Mouse (Mus musculus) intestine, embryonic 15.5 days (tissue): ENCODE measurements around the gene Cryz. TPM values are rescaled to one million over a fixed set of nuclear protein-coding genes. Genes with fewer than 3 reads are reported as not detected.

Source experiments
- ATAC-seq: fragments of 200-750 bp; cut with Nextera tagmentation; 2 replicates; pipeline ENCODE4 v1.8.0; 2017; ENCODE audit warnings: moderate TSS enrichment, moderate library complexity
- H3K27ac ChIP-seq: fragments of 300-500 bp; sonication (generic); 2 replicates; pipeline ENCODE4 v1.5.1; 2015; ENCODE audit warnings: mild to moderate bottlenecking, inconsistent platforms
- H3K27me3 ChIP-seq: fragments of 300-500 bp; sonication (generic); replicated peaks from 2 replicates; pipeline ENCODE4 v1.6.1; 2015; ENCODE audit warnings: inconsistent platforms
- H3K36me3 ChIP-seq: fragments of 300-500 bp; sonication (generic); 2 replicates; pipeline ENCODE4 v1.6.1; 2015; ENCODE audit warnings: inconsistent platforms
- H3K4me1 ChIP-seq: fragments of 300-500 bp; sonication (generic); replicated peaks from 2 replicates; pipeline ENCODE4 v1.6.1; 2015; ENCODE audit warnings: inconsistent platforms
- H3K4me2 ChIP-seq: fragments of 300-500 bp; sonication (generic); replicated peaks from 2 replicates; pipeline ENCODE4 v1.6.1; 2015; ENCODE audit warnings: mild to moderate bottlenecking, inconsistent platforms
- H3K4me3 ChIP-seq: fragments of 300-500 bp; sonication (generic); replicated peaks from 2 replicates; pipeline ENCODE4 v1.5.1; 2015; ENCODE audit warnings: inconsistent platforms
- H3K9ac ChIP-seq: fragments of 300-500 bp; sonication (generic); 2 replicates; pipeline ENCODE4 v1.6.1; 2015; ENCODE audit warnings: inconsistent platforms
- H3K9me3 ChIP-seq: fragments of 300-500 bp; sonication (generic); 2 replicates; pipeline ENCODE4 v1.6.1; 2016; ENCODE audit warnings: inconsistent platforms
- WGBS: fragments of 180-500 bp; shearing (Covaris S2); methylation state at CpG from one replicate; pipeline ENCODE4 v1.1.7; 2015; 5-methylcytosine and 5-hydroxymethylcytosine counted together
- polyA plus RNA-seq: library from polyadenylated mRNA; unstranded; fragments of >200 nt; fragmentation: Nextera tagmentation; extraction: Ambion mirVana; gene quantifications from 2 replicates; pipeline ENCODE4 v1.2.1, GENCODE M21; 2015

Cryz gene
- polyA plus RNA-seq: 27.5 and 29.7 TPM in 2 replicates

GRCm38 (mm10) chr3:154596488-154596933 is at the start of gene Cryz:
TSS of gene Cryz (plus strand) at chr3:154596711.
- Histone ChIP-seq H3K27ac (peak within 1 kb of the TSS; percentile 98), H3K4me1 (0 out of 2 replicates have a peak, but pooled peaks cover 3% of the 10 kb centered on the region), H3K9me3 (no peaks in the 10 kb centered on the region), H3K4me2 (peak within 1 kb of the TSS; percentile 76), H3K9ac (peak within 1 kb of the TSS; percentile 94), H3K4me3 (peak within 1 kb of the TSS; percentile 87), H3K27me3 (no peaks in the 10 kb centered on the region), H3K36me3 (0 out of 2 replicates have a peak, but pooled peaks cover 3% of the 10 kb centered on the region)
- peak; percentile 91 for ATAC-seq
- WGBS: under 1% methylated on average over 25 of the region's 25 CpGs

- no peaks in the 10 kb centered on the region for H3K36me3 ChIP-seq
- H3K27ac ChIP-seq: no peak overlapping the region
- no peaks in the 10 kb centered on the region for H3K9me3 ChIP-seq
- H3K4me2 ChIP-seq: peak overlapping the region; percentile 19; the same call in 1 of the 2 replicates
- 0 out of 2 replicates have a peak, but pooled peaks cover 12% of the 10 kb centered on the region for H3K4me1 ChIP-seq
- no peak overlapping the region for H3K4me3 ChIP-seq
- WGBS: 12% methylated on average over 20 of the region's 20 CpGs
- ATAC-seq: no peak
- peaks cover 17% of the 10 kb centered on the region for H3K27me3 ChIP-seq
- H3K9ac ChIP-seq: no peak overlapping the region
Measured at GRCm38 (mm10) chr3:154547549-154548426, 48.7 kb upstream of the Cryz start.

- no peaks in the 10 kb centered on the region for H3K9me3 ChIP-seq
- H3K27ac ChIP-seq: no peak overlapping the region
- no peaks in the 10 kb centered on the region for H3K36me3 ChIP-seq
- H3K9ac ChIP-seq: no peak overlapping the region
- 10% methylated on average over 8 of the region's 8 CpGs for WGBS
- H3K27me3 ChIP-seq: peaks cover 16% of the 10 kb centered on the region; the same call in 1 of the 2 replicates
- 0 out of 2 replicates have a peak, but pooled peaks cover 12% of the 10 kb centered on the region for H3K4me1 ChIP-seq
- no peak for ATAC-seq
- no peak overlapping the region for H3K4me3 ChIP-seq
- H3K4me2 ChIP-seq: no peak overlapping the region
Measured at GRCm38 (mm10) chr3:154548868-154549301, 47.6 kb upstream of the Cryz start.

GRCm38 (mm10) chr3:154550326-154551034 is 46.0 kb upstream of the Cryz start:
- Histone ChIP-seq H3K36me3 (no peaks in the 10 kb centered on the region), H3K4me1 (0 out of 2 replicates have a peak, but pooled peaks cover 12% of the 10 kb centered on the region), H3K4me2 (no peak overlapping the region), H3K9me3 (no peaks in the 10 kb centered on the region), H3K27ac (no peak overlapping the region), H3K4me3 (no peak overlapping the region), H3K27me3 (peaks cover 13% of the 10 kb centered on the region; the same call in 1 of the 2 replicates), H3K9ac (no peak overlapping the region)
- WGBS: 56% methylated on average over 17 of the region's 17 CpGs
- no peak for ATAC-seq

- ATAC-seq: no peak
- Histone ChIP-seq H3K27me3 (peaks cover 13% of the 10 kb centered on the region; the same call in 1 of the 2 replicates), H3K27ac (no peak overlapping the region), H3K9ac (no peak overlapping the region), H3K36me3 (no peaks in the 10 kb centered on the region), H3K9me3 (no peaks in the 10 kb centered on the region), H3K4me1 (0 out of 2 replicates have a peak, but pooled peaks cover 12% of the 10 kb centered on the region), H3K4me2 (no peak overlapping the region), H3K4me3 (no peak overlapping the region)
- 68% methylated on average over 5 of the region's 5 CpGs for WGBS
Measured at GRCm38 (mm10) chr3:154551035-154551411, 45.5 kb upstream of the Cryz start.

- Histone ChIP-seq H3K27ac (no peak overlapping the region), H3K4me2 (no peak overlapping the region), H3K36me3 (no peaks in the 10 kb centered on the region), H3K4me3 (no peak overlapping the region), H3K9me3 (no peaks in the 10 kb centered on the region), H3K9ac (no peak overlapping the region), H3K27me3 (no peaks in the 10 kb centered on the region), H3K4me1 (no peaks in the 10 kb centered on the region)
- whole genome bisulfite sequencing: 94% methylated on average over 3 of the region's 3 CpGs
- no peak for ATAC-seq
Measured at GRCm38 (mm10) chr3:154562192-154562591, 34.3 kb upstream of the Cryz start.

GRCm38 (mm10) chr3:154565437-154565836 is 31.1 kb upstream of the Cryz start:
- H3K4me3 ChIP-seq: no peak overlapping the region
- ATAC-seq: no peak
- no peaks in the 10 kb centered on the region for H3K4me1 ChIP-seq
- H3K9ac ChIP-seq: no peak overlapping the region
- peaks cover 8% of the 10 kb centered on the region; the same call in 1 of the 2 replicates for H3K27me3 ChIP-seq
- no peaks in the 10 kb centered on the region for H3K9me3 ChIP-seq
- H3K4me2 ChIP-seq: no peak overlapping the region
- H3K27ac ChIP-seq: no peak overlapping the region
- WGBS: 73% methylated on average over 3 of the region's 3 CpGs
- no peaks in the 10 kb centered on the region for H3K36me3 ChIP-seq

GRCm38 (mm10) chr3:154570029-154570575 is 26.4 kb upstream of the Cryz start:
- Histone ChIP-seq H3K4me1 (no peaks in the 10 kb centered on the region), H3K27me3 (peaks cover 11% of the 10 kb centered on the region; the same call in 1 of the 2 replicates), H3K36me3 (no peaks in the 10 kb centered on the region), H3K9ac (no peak overlapping the region), H3K27ac (no peak overlapping the region), H3K4me2 (no peak overlapping the region), H3K4me3 (no peak overlapping the region), H3K9me3 (no peaks in the 10 kb centered on the region)
- WGBS: 46% methylated on average over 14 of the region's 14 CpGs
- no peak for ATAC-seq

GRCm38 (mm10) chr3:154570786-154571185 is 25.7 kb upstream of the Cryz start:
- Histone ChIP-seq H3K9me3 (no peaks in the 10 kb centered on the region), H3K4me1 (no peaks in the 10 kb centered on the region), H3K27ac (no peak overlapping the region), H3K27me3 (peaks cover 11% of the 10 kb centered on the region; the same call in 1 of the 2 replicates), H3K9ac (no peak overlapping the region), H3K36me3 (no peaks in the 10 kb centered on the region), H3K4me2 (peak overlapping the region; percentile 33), H3K4me3 (no peak overlapping the region)
- WGBS: 6% methylated on average over 12 of the region's 12 CpGs
- no peak for ATAC-seq

- H3K27me3 ChIP-seq: peaks cover 11% of the 10 kb centered on the region; the same call in 1 of the 2 replicates
- ATAC-seq: peak; percentile 91
- H3K9ac ChIP-seq: no peak overlapping the region
- no peaks in the 10 kb centered on the region for H3K9me3 ChIP-seq
- no peaks in the 10 kb centered on the region for H3K36me3 ChIP-seq
- H3K4me3 ChIP-seq: no peak overlapping the region
- no peak overlapping the region for H3K27ac ChIP-seq
- H3K4me2 ChIP-seq: no peak overlapping the region
- 11% methylated on average over 12 of the region's 12 CpGs for WGBS
- no peaks in the 10 kb centered on the region for H3K4me1 ChIP-seq
Measured at GRCm38 (mm10) chr3:154572341-154572972, 24.1 kb upstream of the Cryz start.

- Histone ChIP-seq H3K27ac (no peak overlapping the region), H3K4me3 (no peak overlapping the region), H3K27me3 (peaks cover 5% of the 10 kb centered on the region; the same call in 1 of the 2 replicates), H3K4me1 (no peaks in the 10 kb centered on the region), H3K36me3 (no peaks in the 10 kb centered on the region), H3K9ac (no peak overlapping the region), H3K9me3 (no peaks in the 10 kb centered on the region), H3K4me2 (no peak overlapping the region)
- no peak for ATAC-seq
- WGBS: 49% methylated on average over 6 of the region's 6 CpGs
Measured at GRCm38 (mm10) chr3:154573666-154574065, 22.8 kb upstream of the Cryz start.
